Mouse (Mus musculus): ENCODE data around the gene Eipr1. TPM values are rescaled to one million over a fixed set of nuclear protein-coding genes. Genes with fewer than 3 reads are reported as not detected.

Gene Eipr1
- total and polyA plus RNA-seq, 3 experiments, result 8.6 to 13.5 (median 8.7) TPM

- DNase-seq, result no peak
- H3K27me3 ChIP-seq (ENCODE audit: control insufficient read depth, insufficient read depth, low read length), result no peaks in the 10 kb centered on the region
- TF ChIP-seq POLR2A (IDR thresholded peaks at IDR 0.05; ENCODE audit: insufficient read depth, low read depth, low read length) (no peak), EP300 (IDR thresholded peaks at IDR 0.05; ENCODE audit: insufficient read depth, low read depth, low read length) (no peak), CTCF (IDR thresholded peaks at IDR 0.05) (no peak)
- no peak overlapping the region for H3K27ac ChIP-seq
- no peak overlapping the region for H3K9ac ChIP-seq (ENCODE audit: low read depth, low read length)
- no peaks in the 10 kb centered on the region for H3K4me1 ChIP-seq (ENCODE audit: control insufficient read depth, insufficient read depth, low read length)
- no peak overlapping the region for H3K4me3 ChIP-seq
- intact Hi-C loops (cut with DNase I), result no loop called here
- H3K36me3 ChIP-seq (ENCODE audit: control insufficient read depth, insufficient read depth, low read length), result no peaks in the 10 kb centered on the region
- no peaks in the 10 kb centered on the region for H3K79me2 ChIP-seq (replicated peaks; ENCODE audit: control insufficient read depth, insufficient read depth, low read length)
- 90% methylated on average over 3 of the region's 3 CpGs for WGBS
Measured at GRCm38 (mm10) chr12:28792613-28793012, 41.0 kb downstream of the Eipr1 start.

GRCm38 (mm10) chr12:28793715-28794114 lies 42.1 kb downstream of the Eipr1 start:
- Histone ChIP-seq H3K4me3 (no peak overlapping the region), H3K36me3 (ENCODE audit: control insufficient read depth, insufficient read depth, low read length) (no peaks in the 10 kb centered on the region), H3K4me1 (ENCODE audit: control insufficient read depth, insufficient read depth, low read length) (no peaks in the 10 kb centered on the region), H3K79me2 (replicated peaks; ENCODE audit: control insufficient read depth, insufficient read depth, low read length) (no peaks in the 10 kb centered on the region), H3K27ac (no peak overlapping the region), H3K27me3 (ENCODE audit: control insufficient read depth, insufficient read depth, low read length) (no peaks in the 10 kb centered on the region), H3K9ac (ENCODE audit: low read depth, low read length) (no peak overlapping the region)
- 76% methylated on average over 2 of the region's 2 CpGs for WGBS
- no peak for TF ChIP-seq POLR2A (IDR thresholded peaks at IDR 0.05; ENCODE audit: insufficient read depth, low read depth, low read length)
- TF ChIP-seq EP300 (IDR thresholded peaks at IDR 0.05; ENCODE audit: insufficient read depth, low read depth, low read length), result no peak
- TF ChIP-seq CTCF (IDR thresholded peaks at IDR 0.05), result no peak
- intact Hi-C loops (cut with DNase I), result no loop called here
- DNase-seq, result no peak

GRCm38 (mm10) chr12:28795041-28795440 lies 43.4 kb downstream of the Eipr1 start:
- H3K79me2 ChIP-seq (replicated peaks; ENCODE audit: control insufficient read depth, insufficient read depth, low read length), result no peaks in the 10 kb centered on the region
- no peak overlapping the region for H3K9ac ChIP-seq (ENCODE audit: low read depth, low read length)
- H3K27ac ChIP-seq, result no peak overlapping the region
- 64% methylated on average over 3 of the region's 3 CpGs for WGBS
- no peak overlapping the region for H3K4me3 ChIP-seq
- no peak for TF ChIP-seq CTCF (IDR thresholded peaks at IDR 0.05)
- TF ChIP-seq EP300 (IDR thresholded peaks at IDR 0.05; ENCODE audit: insufficient read depth, low read depth, low read length), result no peak
- TF ChIP-seq POLR2A (IDR thresholded peaks at IDR 0.05; ENCODE audit: insufficient read depth, low read depth, low read length), result no peak
- H3K36me3 ChIP-seq (ENCODE audit: control insufficient read depth, insufficient read depth, low read length), result no peaks in the 10 kb centered on the region
- H3K27me3 ChIP-seq (ENCODE audit: control insufficient read depth, insufficient read depth, low read length), result no peaks in the 10 kb centered on the region
- intact Hi-C loops (cut with DNase I), result no loop called here
- no peak for DNase-seq
- H3K4me1 ChIP-seq (ENCODE audit: control insufficient read depth, insufficient read depth, low read length), result no peaks in the 10 kb centered on the region

GRCm38 (mm10) chr12:28796881-28797420 lies 45.3 kb downstream of the Eipr1 start:
- DNase-seq, result no peak
- Histone ChIP-seq H3K36me3 (ENCODE audit: control insufficient read depth, insufficient read depth, low read length) (no peaks in the 10 kb centered on the region), H3K27me3 (ENCODE audit: control insufficient read depth, insufficient read depth, low read length) (no peaks in the 10 kb centered on the region), H3K4me3 (no peak overlapping the region), H3K4me1 (ENCODE audit: control insufficient read depth, insufficient read depth, low read length) (no peaks in the 10 kb centered on the region), H3K9ac (ENCODE audit: low read depth, low read length) (no peak overlapping the region), H3K27ac (no peak overlapping the region), H3K79me2 (replicated peaks; ENCODE audit: control insufficient read depth, insufficient read depth, low read length) (no peaks in the 10 kb centered on the region)
- intact Hi-C loops (cut with DNase I), result no loop called here
- TF ChIP-seq POLR2A (IDR thresholded peaks at IDR 0.05; ENCODE audit: insufficient read depth, low read depth, low read length), result no peak
- TF ChIP-seq CTCF (IDR thresholded peaks at IDR 0.05), result no peak
- TF ChIP-seq EP300 (IDR thresholded peaks at IDR 0.05; ENCODE audit: insufficient read depth, low read depth, low read length), result no peak

GRCm38 (mm10) chr12:28799798-28800411 lies 48.3 kb downstream of the Eipr1 start:
- Histone ChIP-seq H3K36me3 (ENCODE audit: control insufficient read depth, insufficient read depth, low read length) (no peaks in the 10 kb centered on the region), H3K27me3 (ENCODE audit: control insufficient read depth, insufficient read depth, low read length) (no peaks in the 10 kb centered on the region), H3K4me1 (ENCODE audit: control insufficient read depth, insufficient read depth, low read length) (peaks cover 3% of the 10 kb centered on the region; the same call in 1 of the 2 replicates), H3K9ac (ENCODE audit: low read depth, low read length) (no peak overlapping the region), H3K27ac (no peak overlapping the region), H3K4me3 (no peak overlapping the region), H3K79me2 (replicated peaks; ENCODE audit: control insufficient read depth, insufficient read depth, low read length) (no peaks in the 10 kb centered on the region)
- intact Hi-C loops (cut with DNase I), result no loop called here
- DNase-seq, result no peak
- no peak for TF ChIP-seq EP300 (IDR thresholded peaks at IDR 0.05; ENCODE audit: insufficient read depth, low read depth, low read length)
- TF ChIP-seq POLR2A (IDR thresholded peaks at IDR 0.05; ENCODE audit: insufficient read depth, low read depth, low read length), result no peak
- no peak for TF ChIP-seq CTCF (IDR thresholded peaks at IDR 0.05)
- WGBS, result 86% methylated on average over 11 of the region's 11 CpGs

GRCm38 (mm10) chr12:28800423-28800822 lies 48.8 kb downstream of the Eipr1 start:
- TF ChIP-seq CTCF (IDR thresholded peaks at IDR 0.05) (no peak), EP300 (IDR thresholded peaks at IDR 0.05; ENCODE audit: insufficient read depth, low read depth, low read length) (no peak), POLR2A (IDR thresholded peaks at IDR 0.05; ENCODE audit: insufficient read depth, low read depth, low read length) (no peak)
- no peak for DNase-seq
- Histone ChIP-seq H3K4me1 (ENCODE audit: control insufficient read depth, insufficient read depth, low read length) (peaks cover 7% of the 10 kb centered on the region), H3K79me2 (replicated peaks; ENCODE audit: control insufficient read depth, insufficient read depth, low read length) (no peaks in the 10 kb centered on the region), H3K27me3 (ENCODE audit: control insufficient read depth, insufficient read depth, low read length) (no peaks in the 10 kb centered on the region), H3K36me3 (ENCODE audit: control insufficient read depth, insufficient read depth, low read length) (no peaks in the 10 kb centered on the region), H3K27ac (no peak overlapping the region), H3K4me3 (no peak overlapping the region), H3K9ac (ENCODE audit: low read depth, low read length) (no peak overlapping the region)
- intact Hi-C loops (cut with DNase I), result no loop called here
- 60% methylated on average over 4 of the region's 4 CpGs for WGBS

Data from heart, adult 2 months (tissue).